ENCODE assay signal across 13 mouse cellular contexts in the genomic region with DNA sequence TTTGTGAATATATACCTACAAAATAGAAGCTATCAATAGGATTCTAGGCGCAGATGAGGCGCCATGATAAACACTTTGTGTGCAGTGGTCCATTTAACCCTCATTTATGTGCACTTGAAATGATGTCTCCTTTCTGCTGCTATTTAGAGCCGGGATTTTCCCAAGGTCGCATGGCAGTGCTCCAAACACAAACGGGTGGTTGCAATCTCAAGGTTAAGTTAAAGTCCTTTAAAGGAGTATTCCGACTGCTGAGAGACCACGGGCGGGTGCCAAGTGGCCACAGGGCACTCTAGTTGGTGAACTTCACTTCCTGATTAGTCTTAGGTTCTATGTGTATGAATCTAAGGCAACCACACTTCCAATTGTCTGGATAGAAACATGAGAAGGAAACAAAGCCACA.
DNase-seq lines count a peak whose midpoint lies in the region; ATAC-seq and TF ChIP-seq lines count a peak whose summit lies in the region.
"Had no signal": no experiment of that assay in that cellular context is flagged by ENCODE, and none has a peak within 500 bp of the region (broad histone marks: within the 10 kb centered on the region; RNA-seq: fewer than 3 reads in every experiment).

No protein-coding gene starts in this region.

- H3K9me3 ChIP-seq in liver, embryonic 12.5 days (replicated peaks): no peaks in the 10 kb centered on the region

- 36% methylated on average over 8 of the region's 8 CpGs for WGBS in liver, adult 2 months
- WGBS in liver, embryonic 12.5 days (ENCODE audit: insufficient replicate concordance): 66% methylated on average over 8 of the region's 8 CpGs

- H3K9ac ChIP-seq in liver, adult 2 months (ENCODE audit: low read depth, low read length): no peak overlapping the region
- no peak overlapping the region for H3K9ac ChIP-seq in liver, embryonic 12.5 days

- intact Hi-C loops in gastrocnemius, adult 2 months (cut with DNase I): no loop called here

- no peak overlapping the region for H3K4me2 ChIP-seq in liver, embryonic 12.5 days

- no peaks in the 10 kb centered on the region for H3K27me3 ChIP-seq in liver, adult 2 months (ENCODE audit: control insufficient read depth, insufficient read depth, low read length)
- no peaks in the 10 kb centered on the region for H3K27me3 ChIP-seq in liver, embryonic 12.5 days (replicated peaks)

- no peak overlapping the region for H3K4me3 ChIP-seq in liver, adult 2 months (ENCODE audit: insufficient read depth, low read depth, low read length)
- H3K4me3 ChIP-seq in liver, embryonic 12.5 days: no peak overlapping the region
- H3K4me3 ChIP-seq in gastrocnemius, adult 2 months: no peak overlapping the region

- H3K36me3 ChIP-seq in liver, adult 2 months (ENCODE audit: control insufficient read depth, insufficient read depth, low read length): no peaks in the 10 kb centered on the region
- H3K36me3 ChIP-seq in liver, embryonic 12.5 days: no peaks in the 10 kb centered on the region

- no peak for TF ChIP-seq POLR2A in liver, adult 2 months (IDR thresholded peaks at IDR 0.05; ENCODE audit: extremely low read depth, insufficient read depth, low read length)

- no peak for TF ChIP-seq CTCF in liver, adult 2 months (IDR thresholded peaks at IDR 0.05; ENCODE audit: low read depth, low read length)
- TF ChIP-seq CTCF in gastrocnemius, adult 2 months (IDR thresholded peaks at IDR 0.05): no peak

- no peaks in the 10 kb centered on the region for H3K79me2 ChIP-seq in liver, adult 2 months (ENCODE audit: control insufficient read depth, insufficient read depth, low read length)

- H3K4me1 ChIP-seq in liver, adult 2 months (ENCODE audit: control insufficient read depth, insufficient read depth, low read length): peaks cover 27% of the 10 kb centered on the region
- H3K4me1 ChIP-seq in liver, embryonic 12.5 days: no peaks in the 10 kb centered on the region

- ATAC-seq in liver, embryonic 12.5 days: no peak
- ATAC-seq: intestine, embryonic 16.5 days had no signal

- peak overlapping the region; percentile 79 for H3K27ac ChIP-seq in liver, adult 2 months (replicated peaks; ENCODE audit: insufficient read depth, low read depth, low read length)
- no peak overlapping the region for H3K27ac ChIP-seq in liver, embryonic 12.5 days
- H3K27ac ChIP-seq in gastrocnemius, adult 2 months: no peak overlapping the region
- H3K27ac ChIP-seq: macrophage had no signal

- peak; percentile 66 for DNase-seq in liver, adult 2 months (ENCODE audit: extremely low read depth, low read depth, low spot score)
- DNase-seq in adrenal gland, postnatal 36 days: peak; percentile 77
- DNase-seq in heart, postnatal 4 days: peak; percentile 81
- DNase-seq in testis, postnatal 14 days (ENCODE audit: low spot score): peak; percentile 58
- DNase-seq in cerebellum, adult 11-12 months: no peak
- DNase-seq in gastrocnemius, adult 2 months: no peak
- DNase-seq: gastrocnemius, postnatal 36 days; liver; retina, postnatal 1 day; thymus, postnatal 25 days had no signal

Comparison
In these comparisons a context has a peak if more than half of its experiments do, and no peak if none do; other contexts are left out.
1. DNase-seq: peak in liver, adult 2 months (single experiment), adrenal gland, postnatal 36 days (2 of 2), heart, postnatal 4 days (single experiment) and testis, postnatal 14 days (single experiment); none in cerebellum, adult 11-12 months (single experiment) and gastrocnemius, adult 2 months (single experiment).